Mouse (Mus musculus) olfactory bulb, adult 2 months (tissue): ENCODE measurements at regions not wholly inside any gene's neighbourhood (a gene's known extent, or its start where the extent isn't known, plus 50 kb on each side); places are given as distances from the start of the nearest gene placed in this dataset.

Source experiments
- H3K27ac ChIP-seq: fragments of 200-500 bp; 2 replicates; pipeline ENCODE4 v1.5.1; 2012; ENCODE audit warnings: low read depth, low read length; ENCODE audit not compliant: insufficient read depth
- H3K4me1 ChIP-seq: fragments of 200-500 bp; 2 replicates; pipeline ENCODE4 v1.6.1; 2012; ENCODE audit warnings: low read length; ENCODE audit not compliant: control insufficient read depth, insufficient read depth
- H3K4me3 ChIP-seq: fragments of 200-500 bp; 2 replicates; pipeline ENCODE4 v1.5.1; 2012; ENCODE audit warnings: mild to moderate bottlenecking, low read depth, low read length, moderate library complexity; ENCODE audit not compliant: insufficient read depth
- CTCF ChIP-seq: fragments of 200-500 bp; IDR thresholded peaks from 2 replicates; pipeline ENCODE4 v1.5.1; 2012; ENCODE audit warnings: low read depth, mild to moderate bottlenecking, low read length, moderate library complexity; ENCODE audit not compliant: insufficient read depth
- POLR2A ChIP-seq: fragments of 200-500 bp; IDR thresholded peaks from 2 replicates; pipeline ENCODE4 v1.6.1; 2012; ENCODE audit warnings: mild to moderate bottlenecking, low read depth, low read length, moderate library complexity; ENCODE audit not compliant: insufficient read depth
- WGBS: fragments of 180-500 bp; shearing (Covaris S2); methylation state at CpG from one replicate; pipeline ENCODE4 v1.1.7; 2018; 5-methylcytosine and 5-hydroxymethylcytosine counted together

- Histone ChIP-seq H3K27ac (no peak overlapping the region), H3K4me3 (no peak overlapping the region), H3K4me1 (no peaks in the 10 kb centered on the region)
- 60% methylated on average over 3 of the region's 3 CpGs for WGBS
- TF ChIP-seq CTCF, result no peak
- no peak for TF ChIP-seq POLR2A
Measured at GRCm38 (mm10) chr10:92006467-92006866, 715.8 kb downstream of the Nedd1 start.

DNA sequence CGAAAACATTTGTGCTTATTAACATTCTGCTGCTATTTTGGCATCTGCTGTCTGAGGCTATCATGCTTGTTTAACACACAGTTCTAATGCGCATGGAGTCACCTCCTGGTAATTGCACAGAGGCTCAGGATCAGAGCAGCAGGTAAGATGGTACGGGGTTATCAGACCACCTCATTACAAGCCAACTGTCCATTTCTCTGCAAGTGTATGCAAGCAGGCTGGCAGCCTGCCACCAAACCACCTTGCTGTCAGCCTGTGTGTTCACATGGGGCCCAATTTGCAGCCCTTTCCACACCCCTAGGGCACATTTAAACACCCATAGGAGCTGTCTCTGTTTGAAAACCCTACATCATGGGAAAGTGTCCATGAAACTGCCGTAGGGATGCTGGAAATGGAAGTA lies 731.2 kb downstream of the Nedd1 start:
- TF ChIP-seq CTCF (no peak), POLR2A (no peak)
- WGBS, result 78% methylated on average over 4 of the region's 4 CpGs
- H3K27ac ChIP-seq, result no peak overlapping the region

DNA sequence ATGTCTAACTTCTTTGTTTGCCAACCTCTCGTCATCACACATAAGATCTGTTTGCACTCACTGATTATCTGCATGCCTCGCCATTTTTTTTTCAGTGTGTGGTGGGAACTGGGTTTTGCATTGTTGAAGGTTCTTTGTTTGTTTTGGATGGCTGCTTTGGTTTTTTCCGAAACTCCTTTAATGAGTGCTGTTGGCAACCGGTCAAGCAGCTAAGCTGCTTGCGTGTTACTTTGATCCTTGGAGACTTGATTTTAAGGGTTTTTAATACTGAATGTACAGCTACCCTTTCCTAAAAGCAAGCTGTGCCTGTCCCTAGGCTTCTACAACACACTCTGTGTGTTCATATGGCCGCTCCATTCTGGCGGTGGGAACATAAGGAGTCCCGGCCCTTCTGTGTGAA lies 733.9 kb downstream of the Nedd1 start:
- no peak overlapping the region for H3K4me3 ChIP-seq
- H3K27ac ChIP-seq, result no peak overlapping the region
- 58% methylated on average over 8 of the region's 8 CpGs for WGBS
- no peak for TF ChIP-seq CTCF
- no peak for TF ChIP-seq POLR2A
- no peaks in the 10 kb centered on the region for H3K4me1 ChIP-seq

More for the DNA sequence above, 731.2 kb downstream of the Nedd1 start:
- Histone ChIP-seq H3K4me1 (no peaks in the 10 kb centered on the region), H3K4me3 (no peak overlapping the region)

- no peak overlapping the region for H3K4me3 ChIP-seq
- WGBS, result 99% methylated on average over 2 of the region's 2 CpGs
- no peaks in the 10 kb centered on the region for H3K4me1 ChIP-seq
- TF ChIP-seq POLR2A (no peak), CTCF (no peak)
- no peak overlapping the region for H3K27ac ChIP-seq
Measured at GRCm38 (mm10) chr10:91979841-91980240, 742.4 kb downstream of the Nedd1 start.

- TF ChIP-seq CTCF (no peak), POLR2A (no peak)
Measured at GRCm38 (mm10) chr10:91971951-91972350, 750.3 kb downstream of the Nedd1 start.

GRCm38 (mm10) chr10:91967570-91968310 lies 754.5 kb downstream of the Nedd1 start:
- no peak for TF ChIP-seq POLR2A
- TF ChIP-seq CTCF, result no peak
- Histone ChIP-seq H3K27ac (no peak overlapping the region), H3K4me1 (peaks cover 4% of the 10 kb centered on the region; the same call in 1 of the 2 replicates), H3K4me3 (no peak overlapping the region)
- 45% methylated on average over 18 of the region's 18 CpGs for WGBS

More at GRCm38 (mm10) chr10:91971951-91972350, 750.3 kb downstream of the Nedd1 start:
- Histone ChIP-seq H3K4me1 (peaks cover 4% of the 10 kb centered on the region; the same call in 1 of the 2 replicates), H3K27ac (no peak overlapping the region), H3K4me3 (no peak overlapping the region)
- 88% methylated on average over 2 of the region's 2 CpGs for WGBS

DNA sequence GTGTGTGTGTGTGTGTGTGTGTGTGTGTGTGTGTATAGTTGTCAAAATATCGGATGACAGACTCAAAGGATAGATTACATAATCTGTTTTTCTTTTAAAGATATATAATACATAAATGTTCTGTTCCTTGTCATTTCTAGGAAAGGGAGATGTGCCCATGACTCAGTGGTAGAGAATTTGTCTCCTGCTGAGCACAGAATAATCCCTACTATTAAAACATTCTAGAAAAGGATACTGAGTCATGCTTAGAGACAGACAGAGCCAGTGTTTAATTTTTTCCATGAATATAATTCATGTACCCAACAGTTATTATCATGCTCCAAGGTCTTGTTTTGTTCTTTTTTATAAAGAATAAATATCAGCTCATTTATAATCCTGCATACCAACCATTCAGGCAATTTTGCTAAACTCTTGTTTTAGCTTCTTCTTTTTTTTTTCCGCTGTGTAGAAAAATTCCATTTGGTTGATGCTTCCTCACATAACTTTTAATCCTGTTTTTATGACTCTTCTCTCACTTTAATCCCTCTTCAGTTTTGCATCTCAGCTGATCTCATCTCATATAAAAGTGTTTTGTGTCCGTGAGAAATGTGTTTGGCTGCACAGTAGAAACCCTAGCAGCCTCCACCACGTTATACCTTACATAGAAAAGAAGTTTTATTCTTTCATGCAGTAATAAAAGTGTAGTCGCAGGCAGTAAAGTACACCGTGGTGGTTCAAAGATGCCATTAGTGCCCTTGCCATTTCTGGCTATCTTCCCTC lies 762.3 kb downstream of the Nedd1 start:
- TF ChIP-seq POLR2A, result no peak
- TF ChIP-seq CTCF, result no peak
- 70% methylated on average over 6 of the region's 6 CpGs for WGBS
- H3K4me3 ChIP-seq, result no peak overlapping the region
- H3K4me1 ChIP-seq, result no peaks in the 10 kb centered on the region
- no peak overlapping the region for H3K27ac ChIP-seq

GRCm38 (mm10) chr10:91953078-91953477 lies 769.1 kb downstream of the Nedd1 start:
- Histone ChIP-seq H3K4me1 (no peaks in the 10 kb centered on the region), H3K4me3 (no peak overlapping the region), H3K27ac (no peak overlapping the region)
- TF ChIP-seq CTCF (no peak), POLR2A (no peak)
- WGBS, result 98% methylated on average over 1 of the region's 1 CpGs

GRCm38 (mm10) chr10:91923626-91924025 lies 742.5 kb upstream of the Tmpo start:
- H3K4me1 ChIP-seq, result no peaks in the 10 kb centered on the region
- H3K27ac ChIP-seq, result no peak overlapping the region
- H3K4me3 ChIP-seq, result no peak overlapping the region
- WGBS, result 84% methylated on average over 3 of the region's 3 CpGs
- TF ChIP-seq CTCF (no peak), POLR2A (no peak)
